Mouse (Mus musculus): ENCODE results near the gene Cep19. TPM values are rescaled to one million over a fixed set of nuclear protein-coding genes. Genes with fewer than 3 reads are reported as not detected.

Cep19 gene
- total and polyA plus RNA-seq, 3 experiments: 17.6 to 31.3 (median 29.4) TPM

DNA sequence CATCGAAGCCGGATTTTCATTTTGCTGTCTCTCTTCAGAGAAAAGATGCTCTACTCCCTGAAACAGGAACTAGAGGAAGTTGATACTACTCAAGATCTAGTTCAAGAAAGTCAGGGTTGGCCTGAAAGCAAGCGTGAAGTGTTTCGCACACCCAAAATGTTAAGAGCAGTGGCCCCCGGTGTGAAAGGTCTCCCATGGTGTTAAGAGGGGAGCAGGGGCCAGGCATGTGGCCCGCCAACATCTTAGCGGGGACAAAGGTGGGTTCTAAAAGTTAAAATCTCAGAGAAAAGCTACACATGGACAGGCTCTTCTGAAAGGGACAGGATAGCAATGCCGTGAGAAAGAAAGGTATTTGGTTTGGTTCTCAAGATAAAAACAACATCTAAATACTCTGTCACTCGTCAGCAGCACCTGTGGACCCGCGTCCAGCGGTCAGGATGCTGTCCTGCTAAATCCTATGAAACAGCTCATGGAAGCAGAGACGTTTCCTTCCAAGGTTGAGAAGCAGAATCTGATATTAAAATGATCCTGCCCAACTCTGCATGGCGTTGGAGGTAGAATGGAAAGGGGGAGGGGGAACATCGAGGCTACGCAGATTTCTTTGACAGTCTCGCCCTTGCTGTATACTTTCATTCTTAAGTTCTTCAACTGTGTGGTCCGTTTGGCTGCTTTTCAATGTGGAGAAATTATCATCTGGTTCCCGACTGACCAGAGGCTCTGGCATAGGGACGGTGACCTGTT, 30.0 kb downstream of the Cep19 start (continued):
- TF ChIP-seq UBTF (IDR thresholded peaks at IDR 0.05; ENCODE audit: low read depth, low read length) (no peak), NRF1 (IDR thresholded peaks at IDR 0.05; ENCODE audit: low read depth, low read length) (no peak), RAD21 (IDR thresholded peaks at IDR 0.05; ENCODE audit: low read depth, low read length) (no peak), ETS1 (conservative IDR thresholded peaks at IDR 0.05; ENCODE audit: low read depth, low read length) (no peak), JUND (conservative IDR thresholded peaks at IDR 0.05; ENCODE audit: low read depth, low read length) (0 out of 2 replicates have a peak, but pooled peaks have one; percentile 6), JUN (IDR thresholded peaks at IDR 0.05; ENCODE audit: insufficient read depth, low read depth, low read length) (no peak), GABPA (IDR thresholded peaks at IDR 0.05; ENCODE audit: insufficient replicate concordance, low read depth, low read length) (no peak), MXI1 (IDR thresholded peaks at IDR 0.05; ENCODE audit: low read depth, low read length) (no peak), E2F4 (IDR thresholded peaks at IDR 0.05; ENCODE audit: insufficient replicate concordance, low read depth, low read length) (no peak), MAFK (IDR thresholded peaks at IDR 0.05; ENCODE audit: insufficient replicate concordance, low read length) (peak; percentile 34; the same call in 1 of the 2 replicates), SIN3A (IDR thresholded peaks at IDR 0.05; ENCODE audit: low read length) (no peak), MAZ (IDR thresholded peaks at IDR 0.05; ENCODE audit: low read depth, low read length) (0 out of 2 replicates have a peak, but pooled peaks have one; percentile 5), HCFC1 (IDR thresholded peaks at IDR 0.05; ENCODE audit: low read depth, low read length) (no peak), MYC (IDR thresholded peaks at IDR 0.05; ENCODE audit: low read depth, low read length) (peak; percentile 61), IRF4 (IDR thresholded peaks at IDR 0.05; ENCODE audit: low read depth, low read length) (no peak)

DNA sequence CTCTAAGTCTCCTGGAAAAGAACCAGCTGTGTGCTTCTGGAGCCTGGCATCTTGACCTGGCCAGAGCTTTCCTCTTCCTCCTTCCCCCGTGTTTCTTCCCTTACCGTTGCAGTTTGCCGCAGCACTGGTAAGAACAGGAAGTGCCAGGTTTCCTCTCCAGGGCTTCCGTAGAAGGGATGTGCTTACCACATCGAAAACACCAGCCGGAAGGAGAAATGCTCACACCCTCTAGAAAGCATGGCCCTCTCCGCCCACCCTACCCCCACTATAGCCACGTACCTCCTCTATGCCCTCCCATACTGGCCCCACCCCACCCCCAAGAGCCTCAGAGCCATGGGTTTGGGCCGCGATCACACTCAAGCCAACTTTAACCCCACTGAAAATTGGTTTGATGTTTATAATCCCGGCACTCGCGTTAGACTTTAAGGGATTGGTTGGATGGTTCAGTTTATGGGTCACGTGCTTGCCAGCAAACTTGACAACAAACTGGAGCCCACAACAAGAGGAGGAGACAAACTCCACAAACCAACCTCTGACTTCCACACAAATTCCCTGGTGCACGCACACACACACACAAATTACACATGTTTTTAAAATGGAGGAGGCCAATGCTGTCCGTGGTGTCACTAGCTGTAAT, 30.7 kb downstream of the Cep19 start:
- peaks cover 14 to 46% of the 10 kb centered on the region in 2 experiments for H3K4me1 ChIP-seq (ENCODE audit: control insufficient read depth in 1 of 2, insufficient read depth in 2 of 2)
- peak overlapping the region; percentile 84 for H3K4me2 ChIP-seq (ENCODE audit: insufficient read depth, low read depth, poor library complexity, severe bottlenecking)
- in situ Hi-C loops (cut with MboI; ENCODE audit: low pct_ligation_motif_present, low pct_unique_long_range_greater_than_20kb, low sequenced_read_pairs) (no loop called here), dilution Hi-C loops (cut with MboI; ENCODE audit: extremely low pct_ligation_motif_present, extremely low pct_unique_long_range_greater_than_20kb, low sequenced_read_pairs) (no loop called here)
- H3K27me3 ChIP-seq (replicated peaks): peaks cover 2% of the 10 kb centered on the region
- H3K4me3 ChIP-seq (replicated peaks in 1 of 3; ENCODE audit: low read depth in 2 of 3, low read length in 2 of 3, poor library complexity in 1 of 3): peak overlapping the region; percentile 50 to 61 (median 52)
- DNase-seq (ENCODE audit: extremely low read depth): peak; percentile 94
- no peaks in the 10 kb centered on the region for H3K9me3 ChIP-seq (replicated peaks; ENCODE audit: low read length)
- H3K79me2 ChIP-seq (replicated peaks; ENCODE audit: control insufficient read depth, extremely low read depth, insufficient read depth, poor library complexity, severe bottlenecking): no peaks in the 10 kb centered on the region
- peak overlapping the region; percentile 39 for H3K27ac ChIP-seq (ENCODE audit: insufficient read depth, low read depth)
- H3K9ac ChIP-seq (ENCODE audit: insufficient read depth, low read depth): peak overlapping the region; percentile 83
- peaks cover 0 to 3% of the 10 kb centered on the region in 2 experiments for H3K36me3 ChIP-seq (replicated peaks in 1 of 2; ENCODE audit: control insufficient read depth in 1 of 2, insufficient read depth in 1 of 2, low read length in 1 of 2)
- TF ChIP-seq ETS1 (conservative IDR thresholded peaks at IDR 0.05; ENCODE audit: low read depth, low read length): peak; percentile 77
- TF ChIP-seq IRF4 (IDR thresholded peaks at IDR 0.05; ENCODE audit: low read depth, low read length): peak; percentile 70
- TF ChIP-seq TCF12 (IDR thresholded peaks at IDR 0.05; ENCODE audit: low read depth, low read length): peak; percentile 84
- TF ChIP-seq MAX (IDR thresholded peaks at IDR 0.05; ENCODE audit: low read length): peak; percentile 88
- TF ChIP-seq PAX5 (IDR thresholded peaks at IDR 0.05; ENCODE audit: low read length): no peak
- peak; percentile 80 for TF ChIP-seq HCFC1 (IDR thresholded peaks at IDR 0.05; ENCODE audit: low read depth, low read length)
- TF ChIP-seq NRF1 (IDR thresholded peaks at IDR 0.05; ENCODE audit: low read depth, low read length): 0 out of 2 replicates have a peak, but pooled peaks have one; percentile 24
- TF ChIP-seq CHD1 (IDR thresholded peaks at IDR 0.05; ENCODE audit: low read depth, low read length): no peak
- TF ChIP-seq JUND (conservative IDR thresholded peaks at IDR 0.05; ENCODE audit: low read depth, low read length): no peak
- no peak for TF ChIP-seq E2F4 (IDR thresholded peaks at IDR 0.05; ENCODE audit: insufficient replicate concordance, low read depth, low read length)
- peak; percentile 52; the same call in 1 of the 2 replicates for TF ChIP-seq MAZ (IDR thresholded peaks at IDR 0.05; ENCODE audit: low read depth, low read length)
- peak; percentile 71 for TF ChIP-seq BHLHE40 (IDR thresholded peaks at IDR 0.05; ENCODE audit: low read depth, low read length)
- no peak for TF ChIP-seq SMC3 (IDR thresholded peaks at IDR 0.05; ENCODE audit: low read depth, low read length)
- TF ChIP-seq TBP (conservative IDR thresholded peaks at IDR 0.05; ENCODE audit: low read depth, low read length): peak; percentile 82
- peak; percentile 84; the same call in 1 of the 2 replicates for TF ChIP-seq MAFK (IDR thresholded peaks at IDR 0.05; ENCODE audit: insufficient replicate concordance, low read length)
- TF ChIP-seq JUN (IDR thresholded peaks at IDR 0.05; ENCODE audit: insufficient read depth, low read depth, low read length): peak; percentile 24; the same call in 1 of the 2 replicates
- TF ChIP-seq MYC (IDR thresholded peaks at IDR 0.05; ENCODE audit: low read depth, low read length): peak; percentile 97
- TF ChIP-seq ZMIZ1 (IDR thresholded peaks at IDR 0.05; ENCODE audit: low read depth, low read length): peak; percentile 71; the same call in 1 of the 2 replicates
- TF ChIP-seq ZC3H11A (IDR thresholded peaks at IDR 0.05; ENCODE audit: low read depth, low read length): no peak
- TF ChIP-seq POLR2AphosphoS2 (IDR thresholded peaks at IDR 0.05; ENCODE audit: low read depth, low read length): no peak; the same call in 1 of the 2 replicates
- no peak for TF ChIP-seq UBTF (IDR thresholded peaks at IDR 0.05; ENCODE audit: low read depth, low read length)
- TF ChIP-seq KAT2A (IDR thresholded peaks at IDR 0.05; ENCODE audit: insufficient replicate concordance, low read length): peak; percentile 68; the same call in 1 of the 2 replicates
- peak; percentile 67; the same call in 1 of the 2 replicates for TF ChIP-seq EP300 (IDR thresholded peaks at IDR 0.05; ENCODE audit: low read length)
- peak; percentile 58 for TF ChIP-seq USF1 (IDR thresholded peaks at IDR 0.05; ENCODE audit: low read depth, low read length)
- TF ChIP-seq SIN3A (IDR thresholded peaks at IDR 0.05; ENCODE audit: low read length): peak; percentile 77
- TF ChIP-seq RCOR1 (conservative IDR thresholded peaks at IDR 0.05; ENCODE audit: low read depth, low read length): no peak
- peak; percentile 83 for TF ChIP-seq NELFE (IDR thresholded peaks at IDR 0.05; ENCODE audit: low read depth, low read length)

All from CH12.LX (cell line).